Mouse (Mus musculus) liver, embryonic 14.5 days (tissue): ENCODE data around the gene Olfm2.

ENCODE experiments used
- CTCF ChIP-seq: IDR thresholded peaks from 2 replicates; pipeline ENCODE4 v1.5.1; 2016; ENCODE audit warnings: antibody characterized with exemption, low read depth, control low read depth
- EP300 ChIP-seq: IDR thresholded peaks from 2 replicates; pipeline ENCODE4 v1.6.1; 2016; ENCODE audit warnings: antibody characterized with exemption, low read depth

DNA sequence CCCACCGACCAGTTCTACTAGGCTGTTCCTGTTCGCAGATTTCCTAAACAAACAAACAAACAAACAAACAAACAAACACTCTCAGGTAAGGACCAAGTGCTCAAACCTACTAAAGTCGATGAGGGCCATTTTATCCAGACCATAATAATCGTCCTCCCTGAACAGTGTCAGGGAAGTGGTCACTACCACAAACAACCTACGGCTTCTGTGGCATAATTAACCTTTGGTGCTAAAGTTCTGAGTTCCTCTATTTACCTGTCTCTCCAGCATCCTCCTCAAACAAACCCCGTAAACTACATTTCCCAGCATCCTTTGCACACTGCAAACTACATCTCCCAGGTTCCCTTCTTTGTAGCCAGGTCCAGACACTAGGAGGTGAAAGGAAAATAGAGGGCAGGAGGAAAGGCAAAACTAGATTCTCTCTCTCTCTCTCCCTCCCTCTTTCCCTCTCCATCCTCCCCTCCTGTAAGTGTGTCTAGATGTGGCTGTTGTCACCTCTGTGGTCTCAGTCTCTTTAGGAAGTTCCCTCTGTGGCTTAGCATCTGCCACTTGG, 5.4 kb upstream of the Olfm2 start:
- TF ChIP-seq CTCF (no peak), EP300 (no peak)
